Mouse (Mus musculus) T-cell, adult 2 months (primary cell): Measurements from ENCODE around the gene Nfatc3.
"Not testable (repeated sequence)": the region's sequence is repeated elsewhere in the genome, so short reads cannot be mapped to it uniquely, and the experiment has no call there.

Experiments
- DNase-seq: peaks from one replicate; pipeline ENCODE4 v3.0.0; 2022; ENCODE audit warnings: low spot score

Nfatc3 gene

GRCm38 (mm10) chr8:106058731-106059612 is at the start of gene Nfatc3:
Gene Nfatc3, plus strand, starts transcription at chr8:106058840.
- DNase-seq: peak; percentile 99

GRCm38 (mm10) chr8:106010748-106011642 is 47.6 kb upstream of the Nfatc3 start:
- DNase-seq: peak; percentile 88

- DNase-seq: no peak
Observed at GRCm38 (mm10) chr8:106011643-106011986, 47.0 kb upstream of the Nfatc3 start, which contains the start of gene Ddx28. Gene Ddx28, minus strand, starts transcription at chr8:106011882.

DNA sequence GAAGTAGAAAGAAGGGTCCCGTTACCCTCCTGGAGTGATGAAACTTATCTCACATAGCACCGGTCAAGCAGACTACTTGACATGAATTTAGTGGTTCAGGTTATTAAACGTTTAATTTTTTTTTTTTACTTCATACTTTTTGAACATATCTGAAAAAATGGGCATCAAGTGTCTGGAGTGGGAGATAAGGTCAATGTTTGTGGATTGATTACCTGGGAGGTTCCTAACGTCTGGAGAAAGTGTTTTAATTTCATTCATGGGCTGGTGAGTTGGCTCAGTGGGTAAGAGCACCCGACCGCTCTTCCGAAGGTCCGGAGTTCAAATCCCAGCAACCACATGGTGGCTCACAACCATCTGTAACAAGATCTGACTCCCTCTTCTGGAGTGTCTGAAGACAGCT is 46.4 kb upstream of the Nfatc3 start:
- DNase-seq: not testable (repeated sequence)

DNA sequence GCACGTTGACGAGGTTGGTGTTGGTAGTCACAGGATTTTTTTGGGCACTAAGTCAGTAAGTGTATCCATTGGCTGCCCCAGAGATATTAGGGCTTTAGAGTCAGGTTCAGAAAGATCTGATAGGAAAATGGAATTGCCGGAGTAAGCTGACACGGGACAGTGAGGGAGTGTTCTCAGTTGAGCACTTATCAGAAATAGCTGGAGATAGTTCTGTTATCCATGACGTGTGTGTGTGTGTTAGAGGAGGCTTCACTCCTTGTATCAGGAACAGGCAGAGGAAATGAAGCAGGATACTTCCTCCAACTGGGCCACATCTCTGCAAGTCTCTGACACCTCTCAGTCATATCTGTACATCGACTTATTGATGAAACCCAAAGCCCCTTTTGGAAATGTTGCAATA is 42.4 kb upstream of the Nfatc3 start:
- no peak for DNase-seq

GRCm38 (mm10) chr8:106017130-106017529 is 41.5 kb upstream of the Nfatc3 start:
- DNase-seq: peak; percentile 55

DNA sequence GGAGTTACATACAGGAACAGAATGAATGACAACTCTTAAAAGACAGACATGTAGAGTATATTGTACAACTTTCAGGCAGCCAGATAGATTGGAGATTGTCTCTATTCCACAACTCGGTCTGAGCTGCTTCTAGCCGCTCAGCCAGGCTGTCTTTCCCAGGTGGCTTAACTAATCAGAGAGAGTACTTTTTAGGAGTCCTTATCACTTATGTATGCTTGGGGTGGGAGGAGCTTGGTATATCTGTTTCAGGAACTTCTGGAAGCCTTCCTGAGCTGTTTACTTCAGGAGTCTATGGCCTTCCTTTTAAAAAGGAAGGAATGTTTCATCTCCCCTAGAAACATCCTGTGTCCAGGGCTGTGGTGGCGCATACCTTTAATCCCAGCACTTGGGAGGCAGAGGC is 40.6 kb upstream of the Nfatc3 start:
- DNase-seq: no peak

DNA sequence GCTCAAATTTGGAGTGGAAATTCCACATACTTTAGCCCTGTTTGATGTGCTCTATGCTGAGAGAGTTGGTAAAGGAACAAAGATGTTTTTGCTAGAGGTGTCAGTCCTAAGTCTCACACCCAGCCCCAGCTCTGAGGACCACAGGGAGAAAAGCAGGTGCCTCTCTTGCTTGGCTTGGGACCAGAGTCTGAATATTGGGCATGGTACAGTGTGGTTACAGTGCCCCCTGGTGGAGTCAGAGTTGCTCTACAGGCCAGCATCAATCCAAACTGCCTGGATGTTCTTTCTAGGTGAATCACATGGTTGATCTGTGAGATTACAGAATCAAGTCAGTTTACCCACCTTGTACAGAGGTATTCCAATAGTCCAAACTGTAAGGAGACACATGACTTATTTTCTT is 36.2 kb upstream of the Nfatc3 start:
- DNase-seq: peak; percentile 79

GRCm38 (mm10) chr8:106038721-106039120 is 19.9 kb upstream of the Nfatc3 start:
- no peak for DNase-seq

- no peak for DNase-seq
Observed at GRCm38 (mm10) chr8:106039605-106040004, 19.0 kb upstream of the Nfatc3 start.

- no peak for DNase-seq
Observed at GRCm38 (mm10) chr8:106040218-106040617, 18.4 kb upstream of the Nfatc3 start.

- no peak for DNase-seq
Observed at GRCm38 (mm10) chr8:106043055-106043454, 15.6 kb upstream of the Nfatc3 start.

- DNase-seq: no peak
Observed at GRCm38 (mm10) chr8:106044151-106044550, 14.5 kb upstream of the Nfatc3 start.

DNA sequence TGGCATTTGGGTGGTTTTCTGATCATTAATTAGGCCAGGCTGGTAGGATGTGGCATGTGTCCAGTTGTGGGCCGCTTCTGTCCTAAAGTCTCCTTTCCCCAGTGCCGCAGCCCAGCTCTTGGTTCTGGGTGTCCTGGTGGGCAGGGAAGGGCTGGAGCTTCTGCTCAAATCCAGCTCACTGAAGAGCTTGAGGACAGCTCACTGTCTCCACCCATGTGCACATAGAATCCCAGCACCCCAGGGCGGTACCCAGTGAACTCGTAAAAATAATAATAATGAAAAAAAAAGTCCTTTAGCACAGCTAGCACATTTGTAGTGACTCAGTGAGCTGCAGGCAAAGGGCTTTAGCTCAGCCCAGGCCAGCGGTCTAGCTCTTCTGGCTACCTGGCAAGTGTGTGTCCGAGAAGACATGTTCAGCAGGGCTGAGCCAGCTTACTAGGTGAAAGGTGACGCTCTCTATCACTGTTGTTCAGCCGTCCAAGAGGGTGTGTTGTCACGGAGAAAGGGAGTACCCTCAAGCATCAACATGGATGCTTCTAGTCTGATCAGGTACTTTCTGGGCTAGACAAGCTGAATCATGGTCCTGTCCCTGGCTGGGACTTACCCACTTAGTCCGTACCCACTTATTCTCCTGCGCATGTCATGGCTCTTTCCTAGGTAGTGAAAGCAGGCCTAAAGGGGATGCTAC is 11.6 kb upstream of the Nfatc3 start:
- no peak for DNase-seq

DNA sequence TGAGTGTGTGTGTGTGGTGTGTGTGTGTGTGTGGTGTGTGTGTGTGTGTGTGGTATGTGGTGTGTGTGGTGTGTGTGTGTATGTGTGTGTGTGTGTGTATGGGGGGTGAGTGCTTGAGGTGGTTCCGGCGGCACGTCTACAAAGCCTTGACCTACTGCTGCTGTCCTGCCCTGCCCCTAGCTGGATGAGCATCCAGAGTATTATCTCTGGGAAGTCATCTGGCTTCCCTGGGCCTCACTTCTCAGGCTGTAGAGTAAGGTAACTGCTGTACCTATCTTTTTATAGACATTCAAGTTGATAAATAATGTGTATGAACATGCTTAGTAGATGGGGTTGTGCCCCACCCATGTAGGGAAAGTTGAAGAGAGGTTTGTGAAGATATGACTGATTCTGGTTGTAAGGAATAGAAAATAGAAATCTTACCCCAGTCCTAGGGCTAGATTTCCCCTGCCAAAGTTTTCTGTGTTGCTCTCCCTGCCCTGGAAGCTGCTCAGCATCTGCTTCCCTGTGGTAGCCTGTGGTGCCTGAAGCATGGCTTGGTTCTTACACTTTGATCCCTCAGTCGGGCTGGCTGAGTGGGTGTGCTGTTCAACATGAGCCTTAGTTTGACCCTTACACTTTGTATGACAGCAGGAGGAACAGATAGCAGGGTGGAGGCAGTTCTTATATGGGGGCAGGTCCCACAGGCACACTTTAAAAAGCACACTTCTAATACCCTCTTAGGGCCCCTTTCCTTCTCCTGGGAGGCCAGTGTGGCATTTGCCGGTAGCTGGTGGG is 10.6 kb upstream of the Nfatc3 start:
- DNase-seq: no peak

DNA sequence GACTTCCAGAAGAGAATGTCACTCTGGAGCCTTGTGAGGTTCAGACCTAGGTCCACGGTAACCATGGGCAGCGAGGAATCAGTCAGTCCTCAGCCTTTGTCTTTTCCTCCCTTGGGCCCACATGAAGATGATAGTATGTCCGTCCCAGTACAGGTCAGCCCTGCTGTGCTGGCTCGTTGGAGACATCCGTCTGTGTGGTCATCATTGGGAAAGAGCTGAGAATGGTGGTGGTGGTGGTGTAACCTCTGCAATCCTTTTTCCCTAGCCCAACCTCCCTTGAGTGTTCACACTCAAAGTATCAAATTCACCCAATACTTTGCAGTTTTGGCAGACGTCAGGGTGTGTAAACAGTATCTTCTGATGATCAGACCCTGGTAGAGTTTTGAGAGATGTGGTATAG is 8.8 kb upstream of the Nfatc3 start:
- DNase-seq: no peak

- no peak for DNase-seq
Observed at GRCm38 (mm10) chr8:106051068-106051467, 7.6 kb upstream of the Nfatc3 start.

DNA sequence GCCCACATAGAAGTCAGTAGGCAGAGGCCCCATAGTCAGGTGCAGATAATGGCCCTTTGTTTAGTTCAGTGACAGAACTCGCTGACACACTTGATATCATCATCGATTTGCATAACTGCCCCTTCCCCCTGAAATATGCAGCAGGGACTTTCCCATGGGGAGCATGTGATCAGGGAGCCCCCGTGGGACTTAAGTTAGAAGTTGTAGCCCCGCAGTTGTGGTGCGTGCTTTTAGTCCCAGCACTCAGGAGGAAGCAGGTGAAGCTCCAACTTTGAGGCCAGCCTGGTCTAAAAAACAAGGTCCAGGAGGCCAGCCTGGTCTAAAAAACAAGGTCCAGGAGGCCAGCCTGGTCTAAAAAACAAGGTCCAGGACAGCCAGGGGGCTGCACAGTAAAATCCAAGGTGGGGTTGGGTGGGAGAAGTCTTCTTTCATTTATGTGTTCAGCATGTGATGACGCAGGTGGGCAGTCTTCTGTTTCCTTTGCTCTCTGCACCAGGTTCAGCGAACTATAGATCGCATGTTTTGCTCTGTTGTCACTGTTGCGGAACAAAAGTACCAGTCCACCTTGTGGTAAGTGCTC is 6.0 kb upstream of the Nfatc3 start:
- peak; percentile 81 for DNase-seq

DNA sequence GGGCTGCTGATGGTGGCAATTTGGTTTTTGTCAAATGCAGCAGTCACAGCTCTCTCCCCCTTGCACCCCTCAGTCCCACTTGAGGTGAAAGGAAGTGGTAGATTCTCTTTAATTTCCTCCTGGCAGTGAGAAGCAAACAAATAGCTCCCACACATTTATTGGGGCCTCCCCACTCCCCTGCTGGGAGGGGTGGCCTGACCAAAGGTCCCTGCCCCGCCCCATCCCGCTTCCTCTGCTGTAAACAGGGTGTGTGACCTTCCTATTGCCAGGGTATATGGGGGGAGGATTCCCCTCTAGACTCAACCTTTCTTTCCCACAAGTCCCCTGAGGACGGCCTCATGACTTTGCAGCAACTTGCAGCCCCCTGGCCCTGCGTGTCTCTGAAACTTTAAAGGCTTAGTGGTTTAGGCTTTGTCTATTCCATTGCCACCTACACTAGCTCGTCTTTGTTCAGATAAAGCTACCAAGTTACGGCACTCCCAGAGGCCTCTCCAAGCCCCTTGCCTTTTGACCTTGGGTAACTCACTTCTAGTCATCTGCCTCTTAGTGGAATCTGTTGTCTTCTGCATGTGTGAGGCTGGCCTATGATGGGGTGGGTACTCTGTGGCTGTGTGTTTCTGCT is 4.3 kb upstream of the Nfatc3 start:
- peak; percentile 95 for DNase-seq

DNA sequence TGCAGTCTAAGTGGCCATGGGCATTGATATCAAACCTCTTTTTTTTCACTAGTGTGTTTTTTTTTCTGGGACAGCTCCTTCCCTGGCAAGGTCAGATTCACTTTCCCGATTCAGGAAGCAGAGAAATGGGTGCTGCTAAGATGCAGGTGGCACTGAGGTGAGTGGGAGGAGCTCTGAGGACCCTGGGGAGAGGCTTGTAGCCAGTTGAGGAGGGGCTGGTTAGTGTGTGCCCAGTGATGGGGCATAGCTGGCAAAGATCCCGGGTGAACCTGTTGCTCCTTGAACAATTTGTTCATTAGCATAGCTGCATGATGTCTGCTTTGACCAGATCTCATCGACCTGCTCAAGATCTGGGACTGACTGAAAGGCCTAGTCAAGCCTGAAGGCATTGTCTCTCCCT is 3.6 kb upstream of the Nfatc3 start:
- no peak for DNase-seq
